Mouse (Mus musculus) liver, embryonic 15.5 days (tissue): Measurements from ENCODE around the gene Olfr1358. TPM values are rescaled to one million over a fixed set of nuclear protein-coding genes. Genes with fewer than 3 reads are reported as not detected.
"Not testable (repeated sequence)": the region's sequence is repeated elsewhere in the genome, so short reads cannot be mapped to it uniquely, and the experiment has no call there.

Experiments
- ATAC-seq: fragments of 200-750 bp; cut with Nextera tagmentation; 2 replicates; pipeline ENCODE4 v1.8.0; 2017; ENCODE audit warnings: moderate number of reproducible peaks, mild to moderate bottlenecking, moderate library complexity; ENCODE audit not compliant: insufficient read depth
- H3K27ac ChIP-seq: fragments of 300-500 bp; sonication (generic); replicated peaks from 2 replicates; pipeline ENCODE4 v1.5.1; 2015; ENCODE audit warnings: mild to moderate bottlenecking, inconsistent platforms
- H3K27me3 ChIP-seq: fragments of 300-500 bp; sonication (generic); 2 replicates; pipeline ENCODE4 v1.6.1; 2015; ENCODE audit warnings: mild to moderate bottlenecking, inconsistent platforms
- H3K36me3 ChIP-seq: fragments of 300-500 bp; sonication (generic); replicated peaks from 2 replicates; pipeline ENCODE4 v1.6.1; 2015; ENCODE audit warnings: moderate library complexity, mild to moderate bottlenecking, inconsistent platforms
- H3K4me1 ChIP-seq: fragments of 300-500 bp; sonication (generic); replicated peaks from 2 replicates; pipeline ENCODE4 v1.6.1; 2015; ENCODE audit warnings: inconsistent platforms
- H3K4me2 ChIP-seq: fragments of 300-500 bp; sonication (generic); 2 replicates; pipeline ENCODE4 v1.6.1; 2015; ENCODE audit warnings: moderate library complexity, mild to moderate bottlenecking, inconsistent platforms
- H3K4me3 ChIP-seq: fragments of 300-500 bp; sonication (generic); replicated peaks from 2 replicates; pipeline ENCODE4 v1.5.1; 2015; ENCODE audit warnings: mild to moderate bottlenecking, inconsistent platforms
- H3K9ac ChIP-seq: fragments of 300-500 bp; sonication (generic); 2 replicates; pipeline ENCODE4 v1.6.1; 2015; ENCODE audit warnings: moderate library complexity, mild to moderate bottlenecking, inconsistent platforms
- H3K9me3 ChIP-seq: fragments of 300-500 bp; sonication (generic); replicated peaks from 2 replicates; pipeline ENCODE4 v1.6.1; 2016; ENCODE audit warnings: inconsistent platforms
- WGBS: fragments of 180-500 bp; shearing (Covaris S2); methylation state at CpG from one replicate; pipeline ENCODE4 v1.1.7; 2015; ENCODE audit warnings: mixed read lengths; ENCODE audit not compliant: insufficient replicate concordance; 5-methylcytosine and 5-hydroxymethylcytosine counted together
- polyA plus RNA-seq: library from polyadenylated mRNA; unstranded; fragments of >200 nt; fragmentation: Nextera tagmentation; extraction: Ambion mirVana; gene quantifications from 2 replicates; pipeline ENCODE4 v1.2.1, GENCODE M21; 2015

Gene Olfr1358
- polyA plus RNA-seq, 1 experiment from 2014 or later, result not detected

DNA sequence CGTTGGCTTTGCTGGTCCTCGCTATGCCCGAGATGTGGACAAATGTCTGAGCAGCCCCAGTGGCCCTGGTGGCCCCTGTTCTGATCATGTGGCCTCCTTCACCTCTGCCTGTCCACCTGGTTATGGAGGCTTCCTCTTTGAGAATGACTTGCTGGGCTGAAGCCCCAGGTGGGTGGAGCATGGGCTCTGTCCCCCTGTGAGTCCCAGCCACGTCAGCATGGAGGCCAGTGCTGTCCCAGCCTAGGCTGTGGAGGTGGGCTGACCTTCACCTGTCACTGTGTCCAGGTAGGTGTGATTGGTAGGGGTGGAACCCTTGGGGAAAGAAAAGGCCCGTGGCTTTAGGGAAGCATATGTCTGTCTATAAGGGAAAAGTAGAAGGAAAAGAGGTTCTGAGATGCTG is 30.4 kb upstream of the Olfr1358 start:
- peaks cover 7% of the 10 kb centered on the region for H3K27me3 ChIP-seq
- H3K36me3 ChIP-seq, result no peaks in the 10 kb centered on the region
- peaks cover 23% of the 10 kb centered on the region for H3K4me1 ChIP-seq
- H3K9ac ChIP-seq, result no peak overlapping the region
- H3K27ac ChIP-seq, result no peak overlapping the region
- ATAC-seq, result no peak
- H3K4me2 ChIP-seq, result no peak overlapping the region
- no peak overlapping the region for H3K4me3 ChIP-seq
- H3K9me3 ChIP-seq, result no peaks in the 10 kb centered on the region
- 48% methylated on average over 5 of the region's 5 CpGs for WGBS

DNA sequence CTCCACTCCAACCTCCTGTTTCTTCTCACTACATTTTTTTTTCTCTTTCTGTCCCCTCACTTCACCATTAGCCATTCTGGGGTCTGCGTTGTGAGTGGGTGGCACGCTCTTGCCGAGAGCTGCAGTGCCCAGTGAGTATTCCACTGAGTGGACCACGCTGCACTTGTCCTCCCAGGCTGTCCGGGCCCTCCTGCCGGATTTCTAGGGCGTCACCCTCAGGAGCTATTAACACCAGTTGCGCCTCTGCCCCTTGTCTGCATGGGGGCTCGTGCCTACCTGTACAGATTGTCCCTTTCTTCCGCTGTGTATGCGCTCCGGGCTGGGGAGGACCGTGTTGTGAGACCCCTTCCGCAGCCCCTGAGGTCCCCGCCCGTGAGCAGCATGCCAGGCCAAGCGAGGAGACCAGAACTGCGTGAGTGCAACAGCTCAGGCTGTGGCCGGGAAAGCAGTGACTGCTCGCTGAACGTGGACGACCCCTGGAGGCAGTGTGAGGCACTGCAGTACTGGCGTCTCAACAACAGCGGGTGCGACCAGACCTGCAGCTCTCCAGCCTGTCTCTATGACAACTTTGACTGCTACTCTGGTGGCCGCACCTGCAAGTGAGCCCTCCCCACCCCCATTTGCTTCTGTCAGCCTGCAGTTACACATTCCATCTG is 29.7 kb upstream of the Olfr1358 start:
- Histone ChIP-seq H3K4me3 (peak overlapping the region; percentile 25; the same call in 1 of the 2 replicates), H3K4me2 (peak overlapping the region; percentile 52), H3K4me1 (peaks cover 16% of the 10 kb centered on the region), H3K9me3 (no peaks in the 10 kb centered on the region), H3K9ac (no peak overlapping the region), H3K36me3 (no peaks in the 10 kb centered on the region), H3K27ac (no peak overlapping the region), H3K27me3 (peaks cover 7% of the 10 kb centered on the region)
- ATAC-seq, result peak; percentile 44
- WGBS, result 13% methylated on average over 26 of the region's 26 CpGs

DNA sequence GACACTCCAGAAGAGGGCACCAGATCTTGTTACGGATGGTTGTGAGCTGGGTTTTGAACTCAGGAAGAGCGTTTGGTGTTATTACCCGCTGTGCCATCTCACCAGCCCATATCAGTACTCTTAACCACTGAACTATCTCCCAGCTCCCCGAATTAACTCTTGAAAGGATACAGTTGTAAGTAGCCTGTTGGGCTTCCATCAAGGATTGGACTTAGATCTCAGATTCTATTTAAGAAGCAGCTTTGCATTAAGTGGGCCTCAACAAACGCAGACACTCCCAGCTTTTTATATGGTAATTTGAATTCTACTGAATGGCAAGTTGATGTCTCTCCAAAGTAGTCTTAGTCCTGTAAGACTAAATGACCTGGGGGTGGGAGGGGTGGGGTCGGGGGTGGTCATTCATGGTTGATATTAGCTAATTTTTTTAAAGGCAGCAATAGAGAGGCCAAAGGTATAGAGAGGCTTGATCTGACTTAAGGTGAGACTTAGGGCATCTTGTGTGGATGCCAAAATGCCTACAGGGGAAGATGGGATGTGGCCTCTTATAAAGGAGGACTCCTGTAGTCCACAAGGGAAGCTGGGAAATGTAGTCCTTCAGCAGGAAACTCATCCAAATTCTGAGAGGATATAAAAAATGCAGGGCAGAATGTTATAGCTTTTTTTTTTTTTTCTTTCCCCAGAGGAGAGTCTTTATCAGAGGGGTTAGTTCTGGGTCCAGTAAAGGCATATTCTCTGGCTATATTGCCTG is 14.1 kb upstream of the Olfr1358 start:
- Histone ChIP-seq H3K4me2 (no peak overlapping the region), H3K9me3 (no peaks in the 10 kb centered on the region), H3K36me3 (no peaks in the 10 kb centered on the region), H3K27ac (no peak overlapping the region), H3K4me3 (no peak overlapping the region), H3K4me1 (no peaks in the 10 kb centered on the region), H3K27me3 (no peaks in the 10 kb centered on the region), H3K9ac (no peak overlapping the region)
- WGBS, result 55% methylated on average over 6 of the region's 6 CpGs
- no peak for ATAC-seq

DNA sequence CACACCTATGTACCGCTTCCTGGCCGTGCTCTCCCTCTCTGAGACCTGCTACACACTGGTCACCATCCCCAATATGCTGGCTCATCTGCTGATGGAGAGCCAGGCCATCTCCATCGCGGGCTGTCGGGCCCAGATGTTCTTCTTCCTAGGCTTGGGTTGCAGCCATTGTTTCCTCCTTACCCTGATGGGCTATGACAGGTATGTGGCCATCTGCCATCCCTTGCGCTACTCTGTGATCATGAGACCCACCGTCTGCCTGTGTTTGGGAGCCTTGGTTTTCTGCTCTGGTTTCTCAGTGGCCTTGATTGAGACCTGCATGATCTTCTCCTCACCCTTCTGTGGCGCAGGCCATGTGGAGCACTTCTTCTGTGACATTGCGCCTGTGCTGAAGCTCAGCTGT is 2.6 kb downstream of the Olfr1358 start:
- Histone ChIP-seq H3K4me1 (no peaks in the 10 kb centered on the region), H3K27me3 (no peaks in the 10 kb centered on the region), H3K9me3 (no peaks in the 10 kb centered on the region), H3K27ac (no peak overlapping the region), H3K4me2 (no peak overlapping the region), H3K4me3 (no peak overlapping the region), H3K9ac (no peak overlapping the region), H3K36me3 (no peaks in the 10 kb centered on the region)
- WGBS, result 69% methylated on average over 9 of the region's 9 CpGs
- ATAC-seq, result no peak

DNA sequence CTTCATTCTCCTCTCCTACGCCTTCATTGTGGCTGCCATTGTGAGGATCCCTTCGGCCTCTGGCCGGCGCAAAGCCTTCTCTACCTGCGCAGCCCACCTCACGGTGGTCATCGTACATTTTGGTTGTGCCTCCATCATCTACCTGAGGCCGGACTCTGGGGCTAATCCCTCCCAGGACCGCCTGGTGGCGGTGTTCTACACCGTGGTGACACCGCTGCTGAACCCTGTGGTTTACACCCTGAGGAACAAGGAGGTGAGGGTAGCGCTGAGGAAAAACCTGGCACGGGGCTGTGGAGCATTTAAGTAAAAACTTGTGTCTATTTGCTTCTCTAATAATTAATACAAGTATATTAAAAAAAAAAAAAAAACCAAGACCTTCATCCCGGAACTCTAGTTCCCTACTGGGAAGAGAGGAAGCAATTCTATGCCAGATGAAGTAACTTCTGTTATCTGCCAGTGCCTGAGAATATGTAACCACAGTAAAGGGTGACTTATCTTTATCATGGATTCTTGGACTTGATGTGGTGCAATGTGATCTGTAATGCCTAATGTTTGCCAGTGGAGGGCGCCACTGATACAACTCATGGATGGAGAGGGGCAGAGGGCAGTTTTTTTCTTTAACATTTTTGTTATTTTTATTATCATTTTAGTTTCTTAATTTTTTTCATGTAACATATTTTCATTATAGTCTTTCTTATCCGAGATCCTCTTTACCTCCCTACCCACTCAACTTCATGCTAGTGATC is 3.2 kb downstream of the Olfr1358 start:
- H3K4me2 ChIP-seq, result no peak overlapping the region
- 38% methylated on average over 17 of the region's 17 CpGs for WGBS
- no peaks in the 10 kb centered on the region for H3K27me3 ChIP-seq
- no peaks in the 10 kb centered on the region for H3K36me3 ChIP-seq
- no peaks in the 10 kb centered on the region for H3K4me1 ChIP-seq
- H3K9ac ChIP-seq, result no peak overlapping the region
- H3K27ac ChIP-seq, result no peak overlapping the region
- H3K9me3 ChIP-seq, result no peaks in the 10 kb centered on the region
- ATAC-seq, result no peak
- no peak overlapping the region for H3K4me3 ChIP-seq

DNA sequence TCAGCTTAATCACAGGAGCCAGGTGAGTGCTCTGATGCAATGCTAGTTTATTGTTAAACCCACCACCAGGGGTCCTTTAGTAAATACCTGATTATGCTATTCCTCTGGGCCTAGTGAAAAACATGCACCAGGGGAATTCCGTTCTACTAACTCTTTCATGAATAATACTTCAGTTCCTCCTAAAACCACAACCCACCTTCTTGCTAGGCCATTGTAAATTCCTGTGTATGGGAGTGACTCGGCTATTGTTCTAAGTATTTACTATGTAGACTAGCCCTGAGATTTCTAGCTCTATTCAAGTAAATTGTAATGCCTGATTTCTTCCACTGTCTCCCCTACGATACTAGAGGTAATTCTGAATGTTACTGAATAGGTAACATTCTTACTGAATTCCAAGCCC is 7.8 kb downstream of the Olfr1358 start:
- not testable (repeated sequence) for H3K9me3 ChIP-seq, H3K27me3 ChIP-seq, H3K4me3 ChIP-seq, H3K9ac ChIP-seq, H3K4me1 ChIP-seq, H3K27ac ChIP-seq, H3K4me2 ChIP-seq, ATAC-seq, H3K36me3 ChIP-seq
- WGBS, result 41% methylated on average over 3 of the region's 3 CpGs

DNA sequence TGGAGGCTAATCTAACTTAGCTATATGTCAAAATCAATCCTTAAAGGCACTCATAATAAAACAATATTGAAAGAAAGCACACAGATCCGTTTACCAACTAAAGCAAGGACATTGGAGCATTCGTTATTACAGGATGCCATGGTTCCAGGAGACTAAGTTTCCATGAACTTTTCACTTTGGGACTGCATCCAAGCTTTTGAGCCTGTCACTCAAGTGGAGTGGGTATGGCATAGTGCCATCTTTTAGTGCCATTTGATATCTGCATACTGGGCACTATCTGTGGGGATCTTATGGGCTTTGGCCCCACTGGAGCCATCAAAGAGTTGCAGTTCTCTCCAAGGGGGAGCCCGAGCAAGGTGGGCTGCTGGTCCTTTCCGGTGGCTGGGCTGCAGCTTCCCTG is 8.3 kb downstream of the Olfr1358 start:
- H3K4me1 ChIP-seq, result no peaks in the 10 kb centered on the region
- 53% methylated on average over 4 of the region's 4 CpGs for WGBS
- ATAC-seq, result no peak
- H3K27me3 ChIP-seq, result no peaks in the 10 kb centered on the region
- H3K36me3 ChIP-seq, result no peaks in the 10 kb centered on the region
- H3K9ac ChIP-seq, result no peak overlapping the region
- H3K4me3 ChIP-seq, result no peak overlapping the region
- H3K4me2 ChIP-seq, result no peak overlapping the region
- H3K9me3 ChIP-seq, result no peaks in the 10 kb centered on the region
- H3K27ac ChIP-seq, result no peak overlapping the region

DNA sequence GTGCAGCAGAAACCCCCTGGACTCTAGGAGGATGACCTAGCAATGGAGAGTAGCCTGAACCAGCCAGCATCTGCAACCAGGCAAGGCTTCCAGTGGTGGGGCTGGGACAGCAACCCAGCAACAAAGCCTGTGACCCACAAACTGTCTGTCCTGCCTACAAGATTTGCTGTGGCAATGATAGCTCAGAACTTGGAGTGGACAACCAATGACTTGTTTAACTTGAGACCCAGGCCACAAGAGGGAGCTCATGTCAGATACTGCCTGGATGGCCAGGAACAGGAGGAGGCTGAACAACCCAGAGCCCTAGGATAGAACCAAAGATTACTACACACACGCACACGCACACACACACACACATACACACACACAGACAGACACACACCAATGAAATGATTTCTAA is 23.7 kb downstream of the Olfr1358 start:
- no peak for ATAC-seq

DNA sequence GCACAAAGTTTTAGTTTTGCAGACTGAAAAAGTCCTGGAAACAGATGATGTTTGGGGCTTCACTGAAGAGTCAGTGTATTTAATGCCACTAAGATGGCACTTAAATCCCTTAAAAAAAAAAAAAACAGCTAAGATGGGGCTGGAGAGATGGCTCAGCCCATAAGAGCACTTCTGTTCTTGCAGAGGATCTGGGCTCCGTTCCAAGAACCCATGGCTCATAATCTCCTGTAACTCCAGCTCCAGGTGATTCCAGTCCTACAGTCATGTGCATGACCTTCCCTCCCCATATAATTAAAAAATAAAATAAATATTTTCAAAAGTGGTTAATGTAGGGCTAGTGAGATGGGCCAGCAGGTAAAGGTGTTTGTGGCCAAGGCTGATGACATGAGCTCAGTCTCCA is 47.8 kb downstream of the Olfr1358 start:
- no peaks in the 10 kb centered on the region for H3K4me1 ChIP-seq
- 0 out of 2 replicates have a peak, but pooled peaks cover 1% of the 10 kb centered on the region for H3K27me3 ChIP-seq
- H3K36me3 ChIP-seq, result no peaks in the 10 kb centered on the region
- 60% methylated on average over 1 of the region's 1 CpGs for WGBS
- no peaks in the 10 kb centered on the region for H3K9me3 ChIP-seq
- H3K4me3 ChIP-seq, result no peak overlapping the region
- H3K27ac ChIP-seq, result no peak overlapping the region
- no peak overlapping the region for H3K4me2 ChIP-seq
- H3K9ac ChIP-seq, result no peak overlapping the region
- ATAC-seq, result no peak

More for the DNA sequence above, 23.7 kb downstream of the Olfr1358 start:
- WGBS, result 66% methylated on average over 2 of the region's 2 CpGs
- Histone ChIP-seq H3K4me1 (no peaks in the 10 kb centered on the region), H3K4me3 (no peak overlapping the region), H3K9me3 (no peaks in the 10 kb centered on the region), H3K27ac (no peak overlapping the region), H3K36me3 (no peaks in the 10 kb centered on the region), H3K4me2 (no peak overlapping the region), H3K27me3 (no peaks in the 10 kb centered on the region; the same call in none of the 2 replicates), H3K9ac (no peak overlapping the region)

DNA sequence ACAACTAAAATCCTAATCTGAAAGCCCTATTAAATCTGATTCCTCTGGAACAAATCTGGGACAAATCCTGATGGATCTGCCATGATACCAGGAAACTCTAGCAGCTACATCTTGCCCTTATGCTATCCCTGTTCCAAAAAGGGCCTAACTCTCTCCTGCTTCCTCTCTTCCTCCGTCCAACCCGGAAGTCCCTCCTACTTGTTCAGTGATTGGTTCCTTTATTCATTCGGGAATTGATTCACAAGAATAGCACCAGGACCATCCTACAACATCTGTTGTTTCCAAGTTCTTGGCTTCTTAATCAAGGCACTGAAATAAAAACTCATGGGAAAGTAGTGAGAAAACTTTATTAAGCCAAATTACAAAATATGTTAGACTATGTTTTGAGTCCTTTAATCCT is 52.0 kb downstream of the Olfr1358 start:
- peaks cover 6% of the 10 kb centered on the region for H3K4me1 ChIP-seq
- no peaks in the 10 kb centered on the region for H3K36me3 ChIP-seq
- no peak overlapping the region for H3K4me3 ChIP-seq
- 0 out of 2 replicates have a peak, but pooled peaks cover 12% of the 10 kb centered on the region for H3K27me3 ChIP-seq
- no peaks in the 10 kb centered on the region for H3K9me3 ChIP-seq
- ATAC-seq, result no peak
- WGBS, result 57% methylated on average over 3 of the region's 3 CpGs
- H3K4me2 ChIP-seq, result no peak overlapping the region
- no peak overlapping the region for H3K9ac ChIP-seq
- H3K27ac ChIP-seq, result no peak overlapping the region

DNA sequence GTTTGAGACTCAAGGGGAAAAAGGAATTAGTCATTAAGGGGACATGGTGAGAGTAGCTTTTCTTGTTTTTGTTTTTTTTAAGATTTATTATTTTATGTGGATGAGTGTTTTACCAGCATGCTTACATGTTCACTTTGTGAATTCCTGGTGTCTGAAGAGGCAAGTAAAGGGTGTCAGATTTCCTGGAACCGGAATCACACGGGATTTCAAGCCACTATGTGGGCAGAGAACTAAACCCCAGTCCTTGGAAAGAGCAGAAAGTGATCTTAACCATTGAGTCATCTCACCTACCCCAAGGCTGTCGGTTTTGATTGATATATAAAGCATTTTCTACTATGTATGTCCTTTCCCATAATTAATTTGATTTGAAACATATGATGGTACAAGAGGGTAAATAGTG is 52.5 kb downstream of the Olfr1358 start:
- no peak for ATAC-seq
- 42% methylated on average over 3 of the region's 3 CpGs for WGBS

More for the DNA sequence above, 52.5 kb downstream of the Olfr1358 start:
- Histone ChIP-seq H3K9ac (no peak overlapping the region), H3K27ac (no peak overlapping the region), H3K4me1 (peaks cover 10% of the 10 kb centered on the region), H3K4me2 (no peak overlapping the region), H3K4me3 (no peak overlapping the region), H3K36me3 (no peaks in the 10 kb centered on the region), H3K27me3 (0 out of 2 replicates have a peak, but pooled peaks cover 12% of the 10 kb centered on the region), H3K9me3 (no peaks in the 10 kb centered on the region)
